Comparison of ENCODE assay signal across 24 mouse cellular contexts in the genomic region with DNA sequence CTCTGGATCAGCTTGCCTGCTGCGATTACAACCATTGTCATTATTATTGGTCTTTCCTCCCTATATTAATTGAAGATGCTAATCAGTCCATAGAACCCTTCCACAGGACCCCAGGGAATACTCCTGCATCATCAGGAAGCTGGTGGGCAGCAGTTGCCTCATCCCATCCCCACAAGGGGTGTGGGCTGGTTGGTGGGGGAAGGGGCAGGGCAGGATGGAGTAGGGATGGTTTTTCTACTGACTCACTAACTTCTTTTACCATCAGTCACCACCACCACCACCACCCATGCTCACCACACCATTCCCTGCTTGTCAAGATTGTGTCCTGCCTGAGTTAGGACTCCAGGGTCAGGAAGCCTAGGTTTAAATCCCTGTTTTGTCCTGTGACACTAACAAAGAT. TPM values are rescaled to one million over a fixed set of nuclear protein-coding genes. Genes with fewer than 3 reads are reported as not detected.
DNase-seq lines count a peak whose midpoint lies in the region; ATAC-seq and TF ChIP-seq lines count a peak whose summit lies in the region.
"Had no signal": no experiment of that assay in that cellular context is flagged by ENCODE, and none has a peak within 500 bp of the region (broad histone marks: within the 10 kb centered on the region; RNA-seq: fewer than 3 reads in every experiment).

No protein-coding gene starts in this region.

- peaks cover 2% of the 10 kb centered on the region for H3K4me1 ChIP-seq in ES-Bruce4 (ENCODE audit: control insufficient read depth, insufficient read depth, low read length)
- H3K4me1 ChIP-seq in olfactory bulb, adult 2 months (ENCODE audit: control insufficient read depth, insufficient read depth, low read length): peaks cover 12% of the 10 kb centered on the region
- peaks cover 3% of the 10 kb centered on the region; the same call in 1 of the 2 replicates for H3K4me1 ChIP-seq in forebrain, embryonic 13.5 days
- H3K4me1 ChIP-seq: embryonic facial prominence, embryonic 13.5 days; heart, embryonic 10.5 days; heart, embryonic 13.5 days had no signal

- peak; percentile 24 for ATAC-seq in Patski
- no peak for ATAC-seq in forebrain, embryonic 13.5 days
- ATAC-seq: activated CD4-positive, CD25-positive, alpha-beta regulatory T cell, adult 4 months; CD4-positive, CD25-positive, alpha-beta regulatory T cell, adult 4 months; inflammation-experienced regulatory T-cells, adult 6 months had no signal

- CTCF ChIA-PET in Patski (lab: Charles Lee): interaction anchor here (1.7 kb wide), 1 partner anchor 73 kb away, joined by 5 read pairs; no protein-coding TSS in a partner anchor

- TF ChIP-seq POLR2A in ES-Bruce4 (IDR thresholded peaks at IDR 0.05; ENCODE audit: insufficient read depth, low read length): no peak
- no peak for TF ChIP-seq POLR2A in olfactory bulb, adult 2 months (IDR thresholded peaks at IDR 0.05; ENCODE audit: insufficient read depth, low read depth, low read length)

- no peaks in the 10 kb centered on the region for H3K9me3 ChIP-seq in ES-Bruce4 (replicated peaks; ENCODE audit: control insufficient read depth, insufficient read depth, low read length, poor library complexity, severe bottlenecking)
- H3K9me3 ChIP-seq in forebrain, embryonic 13.5 days (replicated peaks): no peaks in the 10 kb centered on the region
- H3K9me3 ChIP-seq: embryonic facial prominence, embryonic 10.5 days; embryonic facial prominence, embryonic 13.5 days; forebrain, embryonic 10.5 days; heart, embryonic 10.5 days; heart, embryonic 13.5 days had no signal

- no peak for TF ChIP-seq EP300 in ES-Bruce4 (IDR thresholded peaks at IDR 0.05; ENCODE audit: insufficient read depth, low read depth, low read length)

- no peak overlapping the region for H3K4me2 ChIP-seq in forebrain, embryonic 13.5 days
- H3K4me2 ChIP-seq: hindbrain, embryonic 14.5 days had no signal

- in situ Hi-C loops in Patski (cut with MboI; ENCODE audit: low pct_unique_long_range_greater_than_20kb): no loop called here

- H3K4me3 ChIP-seq in ES-Bruce4 (ENCODE audit: low read depth, low read length): no peak overlapping the region
- no peak overlapping the region for H3K4me3 ChIP-seq in olfactory bulb, adult 2 months (ENCODE audit: insufficient read depth, low read depth, low read length)
- H3K4me3 ChIP-seq in forebrain, embryonic 13.5 days: no peak overlapping the region
- H3K4me3 ChIP-seq: heart, adult 2 months had no signal

- H3K27ac ChIP-seq in ES-Bruce4 (ENCODE audit: insufficient read depth, low read length): 0 out of 2 replicates have a peak overlapping the region, but pooled peaks have one; percentile 52
- H3K27ac ChIP-seq in olfactory bulb, adult 2 months (ENCODE audit: insufficient read depth, low read depth, low read length): peak overlapping the region; percentile 80; the same call in 1 of the 2 replicates
- H3K27ac ChIP-seq in forebrain, embryonic 13.5 days: no peak overlapping the region
- H3K27ac ChIP-seq: embryonic facial prominence, embryonic 10.5 days; embryonic facial prominence, embryonic 13.5 days; forebrain, embryonic 10.5 days; heart, adult 2 months; heart, embryonic 10.5 days; hindbrain, embryonic 14.5 days had no signal

- H3K36me3 ChIP-seq in ES-Bruce4 (ENCODE audit: control insufficient read depth, insufficient read depth, low read length, poor library complexity, severe bottlenecking): no peaks in the 10 kb centered on the region
- H3K36me3 ChIP-seq in forebrain, embryonic 13.5 days (ENCODE audit: poor library complexity, severe bottlenecking): no peaks in the 10 kb centered on the region
- H3K36me3 ChIP-seq: embryonic facial prominence, embryonic 10.5 days; embryonic facial prominence, embryonic 13.5 days; forebrain, embryonic 10.5 days; heart, embryonic 10.5 days; heart, embryonic 13.5 days had no signal

- WGBS in olfactory bulb, adult 2 months: 38% methylated on average over 1 of the region's 1 CpGs
- 84% methylated on average over 1 of the region's 1 CpGs for WGBS in forebrain, embryonic 13.5 days

- POLR2A ChIA-PET in Patski (lab: Charles Lee): no interaction called here

- peak; percentile 76 for DNase-seq in 3T3-L1 (ENCODE audit: low read depth, low spot score)
- no peak for DNase-seq in Patski (ENCODE audit: low read depth, low spot score)
- no peak for DNase-seq in adrenal gland, adult 18-20 months (ENCODE audit: low spot score in 2 of 2)
- no peak for DNase-seq in frontal cortex, adult 2 months (ENCODE audit: extremely low spot score in 1 of 2, low spot score in 1 of 2)
- DNase-seq: B cell, adult 2 months; cerebellum, adult 18-20 months; cerebellum, adult 9-10 months; cerebellum, postnatal 36 days; forebrain, postnatal 0 days; heart, postnatal 14 days; kidney, adult 18-20 months had no signal

- no peaks in the 10 kb centered on the region for H3K27me3 ChIP-seq in ES-Bruce4 (ENCODE audit: control insufficient read depth, insufficient read depth, low read length, poor library complexity, severe bottlenecking)
- H3K27me3 ChIP-seq in Patski: peaks cover 5% of the 10 kb centered on the region
- no peaks in the 10 kb centered on the region for H3K27me3 ChIP-seq in forebrain, embryonic 13.5 days
- H3K27me3 ChIP-seq: embryonic facial prominence, embryonic 13.5 days; heart, embryonic 13.5 days had no signal

- TF ChIP-seq CTCF in ES-Bruce4 (IDR thresholded peaks at IDR 0.05; ENCODE audit: low read depth, low read length): no peak
- TF ChIP-seq CTCF in Patski (IDR thresholded peaks at IDR 0.05): no peak
- TF ChIP-seq CTCF in olfactory bulb, adult 2 months (IDR thresholded peaks at IDR 0.05; ENCODE audit: insufficient read depth, low read depth, low read length): no peak

- H3K9ac ChIP-seq in ES-Bruce4 (ENCODE audit: low read depth, poor library complexity, severe bottlenecking): no peak overlapping the region; the same call in 1 of the 2 replicates
- H3K9ac ChIP-seq in forebrain, embryonic 13.5 days: no peak overlapping the region
- H3K9ac ChIP-seq: embryonic facial prominence, embryonic 13.5 days; forebrain, postnatal 0 days; hindbrain, embryonic 14.5 days had no signal

RNA-seq across cellular contexts. Expression of gene Timp1, which starts 0.8 kb away (rescaled TPM):
- polyA plus RNA-seq in ES-Bruce4 (2011; ENCODE audit: insufficient read depth, insufficient read length, low read depth, missing spikeins) (34.6 and 40.8 TPM in 2 replicates), Patski (2021) (130 TPM)
- polyA plus RNA-seq in olfactory bulb, adult 2 months (2012; ENCODE audit: insufficient read depth, insufficient read length, low replicate concordance, missing spikeins): not detected in 2 replicates
- 2.2 and 4.4 TPM in 2 replicates for polyA plus RNA-seq in forebrain, embryonic 13.5 days (2015; fragmentation: Nextera tagmentation; extraction: Ambion mirVana)
- 10 to 100 TPM; 20.9 to 32.1 TPM for total RNA-seq in adrenal gland, adult 18-20 months (2021)
- 1.5 and 1.6 TPM in 2 replicates for polyA plus RNA-seq in frontal cortex, adult 2 months (2012; rRNA removed)
- polyA plus RNA-seq: activated CD4-positive, CD25-positive, alpha-beta regulatory T cell, adult 4 months; inflammation-experienced regulatory T-cells, adult 6 months had no signal

RNA-seq across cellular contexts. Expression of gene Syn1, which starts 51.6 kb away (rescaled TPM):
- polyA plus RNA-seq in ES-Bruce4 (2011; ENCODE audit: insufficient read depth, insufficient read length, low read depth, missing spikeins) (4.7 and 4.9 TPM in 2 replicates), Patski (2021) (9.4 TPM)
- polyA plus RNA-seq in olfactory bulb, adult 2 months (2012; ENCODE audit: insufficient read depth, insufficient read length, low replicate concordance, missing spikeins): not detected in 2 replicates
- polyA plus RNA-seq in forebrain, embryonic 13.5 days (2015; fragmentation: Nextera tagmentation; extraction: Ambion mirVana): 12.2 and 13.8 TPM in 2 replicates
- total RNA-seq in adrenal gland, adult 18-20 months (2021): 10 to 100 TPM in 1 of 2 experiments, 1 to 10 TPM in 1; 7.5 to 10.6 TPM
- polyA plus RNA-seq in frontal cortex, adult 2 months (2012; rRNA removed): 273 and 320 TPM in 2 replicates
- polyA plus RNA-seq: activated CD4-positive, CD25-positive, alpha-beta regulatory T cell, adult 4 months; inflammation-experienced regulatory T-cells, adult 6 months had no signal
